Mouse (Mus musculus): Measurements from ENCODE around the gene Tmem101.

DNA sequence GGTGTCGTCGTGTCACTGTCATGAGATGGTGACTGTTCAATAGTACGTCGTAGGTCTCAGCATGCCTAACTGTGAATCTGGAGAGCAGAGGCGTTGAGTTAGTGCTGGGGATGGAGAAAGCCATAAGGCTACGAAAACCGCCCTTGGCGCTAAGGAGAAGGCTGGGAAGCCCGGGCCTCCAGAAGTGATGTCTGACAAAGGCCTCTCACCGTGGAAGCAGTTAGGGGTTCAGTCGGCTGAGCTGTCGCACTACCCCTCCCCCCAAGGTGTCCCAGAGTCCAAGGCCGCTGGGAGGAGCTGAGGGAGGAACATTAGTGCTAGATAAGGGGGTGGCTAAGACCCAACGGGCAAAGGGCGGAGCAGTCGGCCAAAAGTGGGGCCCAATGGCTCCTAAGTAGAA is 10.2 kb downstream of the Tmem101 start:
- TF ChIP-seq CTCF (IDR thresholded peaks at IDR 0.05) (no peak), EP300 (IDR thresholded peaks at IDR 0.05) (no peak)

Measured in lung, postnatal 0 days (tissue).